Mouse (Mus musculus) liver, embryonic 13.5 days (tissue): ENCODE measurements around the gene Camk2b. TPM values are rescaled to one million over a fixed set of nuclear protein-coding genes. Genes with fewer than 3 reads are reported as not detected.
"Not testable (repeated sequence)": the region's sequence is repeated elsewhere in the genome, so short reads cannot be mapped to it uniquely, and the experiment has no call there.

ENCODE experiments used
- ATAC-seq: fragments of 200-750 bp; cut with Nextera tagmentation; 2 replicates; pipeline ENCODE4 v1.8.0; 2017; ENCODE audit warnings: low read depth, mild to moderate bottlenecking, moderate number of reproducible peaks, moderate library complexity
- DNase-seq: peaks from one replicate; pipeline ENCODE4 v3.0.0; 2022
- H3K27ac ChIP-seq: fragments of 300-500 bp; sonication (generic); 2 replicates; pipeline ENCODE4 v1.5.1; 2015; ENCODE audit warnings: moderate library complexity, mild to moderate bottlenecking, inconsistent platforms
- H3K27me3 ChIP-seq: fragments of 300-500 bp; sonication (generic); 2 replicates; pipeline ENCODE4 v1.6.1; 2015; ENCODE audit warnings: mild to moderate bottlenecking, inconsistent platforms
- H3K36me3 ChIP-seq: fragments of 300-500 bp; sonication (generic); 2 replicates; pipeline ENCODE4 v1.6.1; 2015; ENCODE audit warnings: mild to moderate bottlenecking, inconsistent platforms
- H3K4me1 ChIP-seq: fragments of 300-500 bp; sonication (generic); replicated peaks from 2 replicates; pipeline ENCODE4 v1.6.1; 2015; ENCODE audit warnings: inconsistent platforms
- H3K4me2 ChIP-seq: fragments of 300-500 bp; sonication (generic); 2 replicates; pipeline ENCODE4 v1.6.1; 2015; ENCODE audit warnings: inconsistent platforms, mild to moderate bottlenecking, moderate library complexity
- H3K4me3 ChIP-seq: fragments of 300-500 bp; sonication (generic); replicated peaks from 2 replicates; pipeline ENCODE4 v1.5.1; 2015; ENCODE audit warnings: mild to moderate bottlenecking, inconsistent platforms
- H3K9ac ChIP-seq: fragments of 300-500 bp; sonication (generic); 2 replicates; pipeline ENCODE4 v1.6.1; 2015; ENCODE audit warnings: mild to moderate bottlenecking, inconsistent platforms
- H3K9me3 ChIP-seq: fragments of 300-500 bp; sonication (generic); replicated peaks from 2 replicates; pipeline ENCODE4 v1.6.1; 2016; ENCODE audit warnings: inconsistent platforms
- WGBS: fragments of 180-500 bp; shearing (Covaris S2); methylation state at CpG from one replicate; pipeline ENCODE4 v1.1.7; 2015; ENCODE audit not compliant: insufficient replicate concordance; 5-methylcytosine and 5-hydroxymethylcytosine counted together
- polyA plus RNA-seq: library from polyadenylated mRNA; unstranded; fragments of >200 nt; fragmentation: Nextera tagmentation; extraction: Ambion mirVana; gene quantifications from 2 replicates; pipeline ENCODE4 v1.2.1, GENCODE M21; 2015

The Camk2b gene
- polyA plus RNA-seq, 1 experiment from 2014 or later: 0.35 TPM

- peaks cover 33% of the 10 kb centered on the region for H3K4me1 ChIP-seq
- WGBS: 6% methylated on average over 7 of the region's 7 CpGs
- H3K36me3 ChIP-seq: peaks cover 10% of the 10 kb centered on the region
- DNase-seq: peak; percentile 43
- peak overlapping the region; percentile 95 for H3K4me3 ChIP-seq
- peak; percentile 28 for ATAC-seq
- H3K27me3 ChIP-seq: no peaks in the 10 kb centered on the region
- peak overlapping the region; percentile 87 for H3K27ac ChIP-seq
- peak overlapping the region; percentile 89 for H3K4me2 ChIP-seq
- H3K9me3 ChIP-seq: no peaks in the 10 kb centered on the region
- H3K9ac ChIP-seq: peak overlapping the region; percentile 94
Measured at GRCm38 (mm10) chr11:5954965-5955504, 111.1 kb downstream of the Camk2b start.

GRCm38 (mm10) chr11:5954435-5954834 is 111.7 kb downstream of the Camk2b start:
- no peak for ATAC-seq
- H3K27me3 ChIP-seq: 0 out of 2 replicates have a peak, but pooled peaks cover 4% of the 10 kb centered on the region
- peaks cover 35% of the 10 kb centered on the region for H3K4me1 ChIP-seq
- H3K4me3 ChIP-seq: peak overlapping the region; percentile 95; the same call in 1 of the 2 replicates
- no peaks in the 10 kb centered on the region for H3K9me3 ChIP-seq
- no peak overlapping the region for H3K9ac ChIP-seq
- no peak overlapping the region for H3K27ac ChIP-seq
- peaks cover 7% of the 10 kb centered on the region for H3K36me3 ChIP-seq
- H3K4me2 ChIP-seq: peak overlapping the region; percentile 89
- WGBS: 66% methylated on average over 5 of the region's 5 CpGs
- no peak for DNase-seq

GRCm38 (mm10) chr11:5953130-5953765 is 112.9 kb downstream of the Camk2b start:
- Histone ChIP-seq H3K4me1 (peaks cover 31% of the 10 kb centered on the region), H3K9ac (no peak overlapping the region), H3K36me3 (peaks cover 4% of the 10 kb centered on the region; the same call in 1 of the 2 replicates), H3K4me2 (no peak overlapping the region), H3K27me3 (0 out of 2 replicates have a peak, but pooled peaks cover 5% of the 10 kb centered on the region), H3K4me3 (no peak overlapping the region), H3K27ac (no peak overlapping the region), H3K9me3 (no peaks in the 10 kb centered on the region)
- 28% methylated on average over 8 of the region's 8 CpGs for WGBS
- DNase-seq (no peak), ATAC-seq (no peak)

DNA sequence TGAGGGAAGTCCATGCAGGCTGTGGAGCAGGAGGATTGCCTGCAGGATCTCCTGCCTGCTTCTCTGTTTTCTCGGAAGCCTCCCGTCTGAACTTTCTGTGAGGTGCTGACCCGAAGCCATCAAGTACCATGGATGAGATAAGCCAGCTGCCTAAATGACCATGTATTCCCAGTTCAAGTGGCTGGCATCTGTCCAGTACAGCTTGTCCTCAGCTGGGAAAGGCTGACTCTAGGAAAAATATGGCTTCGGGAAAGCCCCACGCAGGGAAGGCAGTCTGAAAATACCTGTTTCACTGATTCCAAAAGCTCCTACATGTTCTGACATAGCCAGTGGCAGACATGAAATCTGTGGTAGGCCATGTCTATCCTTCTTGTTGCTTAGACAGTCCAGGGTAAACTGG is 113.7 kb downstream of the Camk2b start:
- DNase-seq (no peak), ATAC-seq (no peak)
- H3K4me1 ChIP-seq: peaks cover 28% of the 10 kb centered on the region
- WGBS: 77% methylated on average over 5 of the region's 5 CpGs
- no peak overlapping the region for H3K4me2 ChIP-seq
- H3K9ac ChIP-seq: no peak overlapping the region
- H3K27ac ChIP-seq: no peak overlapping the region
- peaks cover 3% of the 10 kb centered on the region; the same call in 1 of the 2 replicates for H3K36me3 ChIP-seq
- H3K4me3 ChIP-seq: no peak overlapping the region
- H3K9me3 ChIP-seq: no peaks in the 10 kb centered on the region
- 0 out of 2 replicates have a peak, but pooled peaks cover 5% of the 10 kb centered on the region for H3K27me3 ChIP-seq

DNA sequence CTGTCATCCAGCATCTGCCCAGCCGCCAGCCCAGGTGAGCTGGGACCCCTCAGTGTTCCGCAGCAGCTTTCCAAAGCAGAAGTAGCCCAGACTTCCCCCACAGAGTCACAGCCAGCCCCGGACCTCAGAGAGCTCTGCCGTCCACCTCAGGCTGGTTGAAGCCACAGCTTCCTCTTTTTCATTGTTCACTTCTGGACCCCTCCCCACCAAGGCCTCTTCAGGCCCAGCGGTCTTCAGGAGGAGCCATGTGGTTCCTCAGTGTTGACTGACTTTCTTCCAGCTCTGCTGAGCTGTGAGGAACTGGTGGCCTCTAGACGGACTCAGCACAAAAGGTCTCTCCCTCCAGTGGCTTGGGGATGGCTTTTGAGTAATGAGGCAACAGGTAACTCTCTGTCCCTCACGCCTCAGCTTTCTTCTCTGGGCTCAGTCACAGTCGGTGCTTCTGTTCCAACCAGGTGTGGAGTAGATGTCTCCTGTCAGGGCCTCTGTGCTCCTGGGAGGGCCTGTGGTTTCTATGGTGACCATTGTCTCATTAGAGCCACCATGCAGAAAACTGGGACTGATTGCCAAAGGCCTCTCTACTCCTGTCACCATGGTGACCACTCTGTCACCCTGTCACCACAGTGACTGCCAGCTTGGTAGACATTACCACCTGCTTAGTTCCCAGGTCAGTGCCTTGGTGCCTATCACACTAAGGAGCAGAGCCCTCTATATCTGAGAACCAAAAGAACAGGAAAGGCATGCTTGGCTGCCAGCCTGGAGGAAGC is 116.4 kb downstream of the Camk2b start, which contains the start of gene Gck:
TSS of gene Gck (minus strand) at position 496 of the 767 bp plus-strand sequence.
- H3K4me1 ChIP-seq: peaks cover 8% of the 10 kb centered on the region
- WGBS: 22% methylated on average over 8 of the region's 8 CpGs
- no peak within 1 kb of the TSS for H3K4me3 ChIP-seq
- H3K9ac ChIP-seq: no peak within 1 kb of the TSS
- no peaks in the 10 kb centered on the region for H3K9me3 ChIP-seq
- H3K27ac ChIP-seq: no peak within 1 kb of the TSS; the same call in 1 of the 2 replicates
- no peaks in the 10 kb centered on the region for H3K36me3 ChIP-seq
- H3K27me3 ChIP-seq: 0 out of 2 replicates have a peak, but pooled peaks cover 5% of the 10 kb centered on the region
- ATAC-seq (peak; percentile 54), DNase-seq (peak; percentile 12)
- H3K4me2 ChIP-seq: no peak within 1 kb of the TSS

- Histone ChIP-seq H3K27ac (no peak overlapping the region), H3K4me1 (peaks cover 3% of the 10 kb centered on the region; the same call in 1 of the 2 replicates)
- WGBS: 32% methylated on average over 10 of the region's 10 CpGs
Measured at GRCm38 (mm10) chr11:5948546-5949250, 117.5 kb downstream of the Camk2b start.

GRCm38 (mm10) chr11:5947796-5948195 is 118.4 kb downstream of the Camk2b start:
- Histone ChIP-seq H3K4me2 (no peak overlapping the region), H3K27me3 (0 out of 2 replicates have a peak, but pooled peaks cover 5% of the 10 kb centered on the region), H3K9me3 (no peaks in the 10 kb centered on the region), H3K4me1 (peaks cover 3% of the 10 kb centered on the region; the same call in 1 of the 2 replicates), H3K36me3 (no peaks in the 10 kb centered on the region), H3K4me3 (no peak overlapping the region), H3K9ac (no peak overlapping the region), H3K27ac (no peak overlapping the region)
- ATAC-seq (no peak), DNase-seq (no peak)
- 39% methylated on average over 4 of the region's 4 CpGs for WGBS

More at GRCm38 (mm10) chr11:5948546-5949250, 117.5 kb downstream of the Camk2b start:
- H3K4me3 ChIP-seq: no peak overlapping the region
- no peak overlapping the region for H3K9ac ChIP-seq
- no peak overlapping the region for H3K4me2 ChIP-seq
- H3K36me3 ChIP-seq: no peaks in the 10 kb centered on the region
- 0 out of 2 replicates have a peak, but pooled peaks cover 5% of the 10 kb centered on the region for H3K27me3 ChIP-seq
- H3K9me3 ChIP-seq: no peaks in the 10 kb centered on the region
- ATAC-seq: no peak
- no peak for DNase-seq

- H3K4me3 ChIP-seq: no peak overlapping the region
- 39% methylated on average over 2 of the region's 2 CpGs for WGBS
- ATAC-seq (no peak), DNase-seq (no peak)
- H3K27me3 ChIP-seq: 0 out of 2 replicates have a peak, but pooled peaks cover 5% of the 10 kb centered on the region
- no peaks in the 10 kb centered on the region for H3K9me3 ChIP-seq
- H3K4me1 ChIP-seq: peaks cover 3% of the 10 kb centered on the region; the same call in 1 of the 2 replicates
- H3K36me3 ChIP-seq: no peaks in the 10 kb centered on the region
- H3K9ac ChIP-seq: no peak overlapping the region
- H3K27ac ChIP-seq: no peak overlapping the region
- no peak overlapping the region for H3K4me2 ChIP-seq
Measured at GRCm38 (mm10) chr11:5945096-5945495, 121.1 kb downstream of the Camk2b start.

GRCm38 (mm10) chr11:5942966-5943365 is 123.2 kb downstream of the Camk2b start:
- DNase-seq (no peak), ATAC-seq (no peak)
- H3K9me3 ChIP-seq: no peaks in the 10 kb centered on the region
- H3K27me3 ChIP-seq: no peaks in the 10 kb centered on the region
- H3K4me1 ChIP-seq: no peaks in the 10 kb centered on the region
- no peak overlapping the region for H3K4me3 ChIP-seq
- H3K36me3 ChIP-seq: no peaks in the 10 kb centered on the region
- no peak overlapping the region for H3K4me2 ChIP-seq
- H3K9ac ChIP-seq: no peak overlapping the region
- WGBS: 64% methylated on average over 6 of the region's 6 CpGs
- no peak overlapping the region for H3K27ac ChIP-seq

DNA sequence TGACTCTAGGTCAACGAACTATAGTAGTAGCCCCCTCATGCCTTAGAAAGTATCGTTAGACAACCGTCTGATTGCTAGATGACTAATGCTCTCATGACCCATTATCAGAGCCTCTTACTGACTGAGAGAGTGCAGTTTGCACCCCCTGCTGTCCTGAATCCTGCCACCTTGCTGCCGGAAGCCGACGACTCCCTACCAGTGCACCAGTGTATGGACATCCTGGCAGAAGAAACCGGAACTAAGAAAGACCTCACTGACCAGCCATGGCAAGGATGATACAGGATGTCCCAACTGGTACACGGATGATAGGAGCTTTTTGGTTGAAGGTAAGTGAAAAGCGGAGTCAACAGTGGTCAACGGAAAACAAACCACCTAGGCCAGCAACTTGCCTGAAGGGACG is 131.6 kb downstream of the Camk2b start:
- H3K27me3 ChIP-seq, H3K4me2 ChIP-seq, ATAC-seq, H3K27ac ChIP-seq, H3K36me3 ChIP-seq, H3K9ac ChIP-seq, DNase-seq, H3K4me1 ChIP-seq, H3K9me3 ChIP-seq, H3K4me3 ChIP-seq: not testable (repeated sequence)
- 80% methylated on average over 11 of the region's 11 CpGs for WGBS

- DNase-seq, H3K27ac ChIP-seq, H3K4me2 ChIP-seq, ATAC-seq, H3K9ac ChIP-seq, H3K9me3 ChIP-seq, H3K27me3 ChIP-seq, H3K36me3 ChIP-seq, H3K4me3 ChIP-seq, H3K4me1 ChIP-seq: not testable (repeated sequence)
- 75% methylated on average over 6 of the region's 6 CpGs for WGBS
Measured at GRCm38 (mm10) chr11:5931947-5932346, 134.2 kb downstream of the Camk2b start.
